In genomic region chr9:45412287-45412686, GRCm38 (mm10) we compare ENCODE assay signal across 8 mouse cellular contexts. TPM values are rescaled to one million over a fixed set of nuclear protein-coding genes. Genes with fewer than 3 reads are reported as not detected.
DNase-seq lines count a peak whose midpoint lies in the region; ATAC-seq and TF ChIP-seq lines count a peak whose summit lies in the region.

No protein-coding gene starts in this region.

- TF ChIP-seq EP300 in lung, postnatal 0 days (IDR thresholded peaks at IDR 0.05): no peak

- H3K27ac ChIP-seq in hindbrain, embryonic 12.5 days: no peak overlapping the region
- H3K27ac ChIP-seq in lung, postnatal 0 days (ENCODE audit: low read length): no peak overlapping the region

- WGBS in hindbrain, embryonic 12.5 days: 7% methylated on average over 10 of the region's 10 CpGs
- WGBS in lung, postnatal 0 days: 8% methylated on average over 10 of the region's 10 CpGs

- no peaks in the 10 kb centered on the region for H3K9me3 ChIP-seq in hindbrain, embryonic 12.5 days (replicated peaks)
- H3K9me3 ChIP-seq in lung, postnatal 0 days (ENCODE audit: low read length): no peaks in the 10 kb centered on the region

- peak; percentile 32; the same call in 1 of the 2 replicates for ATAC-seq in hindbrain, embryonic 12.5 days (ENCODE audit: low FRiP score)
- peak; percentile 59 for ATAC-seq in lung, postnatal 0 days

- H3K9ac ChIP-seq in hindbrain, embryonic 12.5 days: no peak overlapping the region
- no peak overlapping the region for H3K9ac ChIP-seq in lung, postnatal 0 days (replicated peaks; ENCODE audit: low read depth)

- peak; percentile 94 for TF ChIP-seq CTCF in lung, postnatal 0 days (IDR thresholded peaks at IDR 0.05)

- H3K4me1 ChIP-seq in hindbrain, embryonic 12.5 days: no peaks in the 10 kb centered on the region
- no peaks in the 10 kb centered on the region for H3K4me1 ChIP-seq in lung, postnatal 0 days (ENCODE audit: insufficient read depth, low read depth, low read length)

- H3K36me3 ChIP-seq in hindbrain, embryonic 12.5 days: no peaks in the 10 kb centered on the region
- H3K36me3 ChIP-seq in lung, postnatal 0 days (ENCODE audit: insufficient read depth, low read length): no peaks in the 10 kb centered on the region

- H3K27me3 ChIP-seq in hindbrain, embryonic 12.5 days: peaks cover 14% of the 10 kb centered on the region; the same call in 1 of the 2 replicates
- H3K27me3 ChIP-seq in lung, postnatal 0 days (replicated peaks; ENCODE audit: insufficient read depth, low read length): no peaks in the 10 kb centered on the region

- H3K4me2 ChIP-seq in hindbrain, embryonic 12.5 days (replicated peaks): peak overlapping the region; percentile 24
- peak overlapping the region; percentile 28; the same call in 1 of the 2 replicates for H3K4me2 ChIP-seq in lung, postnatal 0 days (replicated peaks; ENCODE audit: low read depth, low read length)

- DNase-seq in Muller cell, postnatal 12 days (ENCODE audit: inconsistent ontology term): peak; percentile 75
- peak; percentile 85 for DNase-seq in cerebellum, adult 9-11 months
- DNase-seq in frontal cortex, postnatal 14 days (ENCODE audit: low spot score in 2 of 2): peak; percentile 76 to 93
- DNase-seq in layer of hippocampus, adult 9-11 months: peak; percentile 81
- DNase-seq in lung, postnatal 0 days (ENCODE audit: low spot score): peak; percentile 80
- peak; percentile 92 for DNase-seq in ovary, postnatal 14 days (ENCODE audit: low spot score)
- peak; percentile 93 for DNase-seq in thymus, postnatal 14 days

- no peak overlapping the region for H3K4me3 ChIP-seq in hindbrain, embryonic 12.5 days
- no peak overlapping the region for H3K4me3 ChIP-seq in lung, postnatal 0 days (ENCODE audit: low read depth, low read length)

RNA-seq across cellular contexts. Expression of gene Fxyd2, which starts 12.8 kb away (rescaled TPM):
- polyA plus RNA-seq in hindbrain, embryonic 12.5 days (2016; fragmentation: Nextera tagmentation; extraction: Ambion mirVana): 1.9 and 2.1 TPM in 2 replicates
- polyA plus RNA-seq in lung, postnatal 0 days (2015; fragmentation: Nextera tagmentation; extraction: Ambion mirVana): 1.2 and 1.5 TPM in 2 replicates

RNA-seq across cellular contexts. Expression of gene Dscaml1, which starts 14.1 kb away (rescaled TPM):
- polyA plus RNA-seq in hindbrain, embryonic 12.5 days (2016; fragmentation: Nextera tagmentation; extraction: Ambion mirVana): 2.3 and 4.8 TPM in 2 replicates
- polyA plus RNA-seq in lung, postnatal 0 days (2015; fragmentation: Nextera tagmentation; extraction: Ambion mirVana): 0.16 and 0.19 TPM in 2 replicates

RNA-seq across cellular contexts. Expression of gene Fxyd6, which starts 42.3 kb away (rescaled TPM):
- 190 and 196 TPM in 2 replicates for polyA plus RNA-seq in hindbrain, embryonic 12.5 days (2016; fragmentation: Nextera tagmentation; extraction: Ambion mirVana)
- 13.4 and 13.5 TPM in 2 replicates for polyA plus RNA-seq in lung, postnatal 0 days (2015; fragmentation: Nextera tagmentation; extraction: Ambion mirVana)

Comparison
In these comparisons a context has a peak if more than half of its experiments do, and no peak if none do; other contexts are left out.
1. RNA of gene Fxyd6, which starts 42.3 kb away (polyA plus RNA-seq): 190 to 196 TPM in hindbrain, embryonic 12.5 days; 13.4 to 13.5 TPM in lung, postnatal 0 days; every median in the first group is over 10 times any median in the second.
2. Peak in every context shown above with its lines, with median percentiles within 50 percentile points of each other: DNase-seq.